Mouse (Mus musculus): ENCODE measurements at regions not wholly inside any gene's neighbourhood (a gene's known extent, or its start where the extent isn't known, plus 50 kb on each side); places are given as distances from the start of the nearest gene placed in this dataset.

DNA sequence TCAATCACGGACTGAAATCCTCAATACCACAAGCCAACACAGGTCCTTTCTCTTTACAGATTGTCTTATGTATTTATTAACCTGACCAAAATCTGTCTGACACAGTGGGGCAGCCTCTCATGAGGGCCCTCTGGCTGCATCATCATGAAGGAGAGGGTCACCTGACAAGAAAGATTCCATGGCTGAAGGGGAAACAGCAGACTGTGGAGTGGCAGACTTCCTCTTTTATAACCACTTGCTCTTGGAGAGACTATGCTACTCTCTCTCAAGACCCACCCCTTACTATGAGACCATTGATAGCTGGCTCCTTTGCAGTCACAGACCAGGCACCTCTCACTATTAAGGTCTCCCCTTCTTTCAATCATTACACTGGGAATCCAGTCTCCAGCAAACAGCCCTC is 133.1 kb downstream of the Rap2a start:
- WGBS: 93% methylated on average over 1 of the region's 1 CpGs
- ATAC-seq (replicated peaks): no peak

DNA sequence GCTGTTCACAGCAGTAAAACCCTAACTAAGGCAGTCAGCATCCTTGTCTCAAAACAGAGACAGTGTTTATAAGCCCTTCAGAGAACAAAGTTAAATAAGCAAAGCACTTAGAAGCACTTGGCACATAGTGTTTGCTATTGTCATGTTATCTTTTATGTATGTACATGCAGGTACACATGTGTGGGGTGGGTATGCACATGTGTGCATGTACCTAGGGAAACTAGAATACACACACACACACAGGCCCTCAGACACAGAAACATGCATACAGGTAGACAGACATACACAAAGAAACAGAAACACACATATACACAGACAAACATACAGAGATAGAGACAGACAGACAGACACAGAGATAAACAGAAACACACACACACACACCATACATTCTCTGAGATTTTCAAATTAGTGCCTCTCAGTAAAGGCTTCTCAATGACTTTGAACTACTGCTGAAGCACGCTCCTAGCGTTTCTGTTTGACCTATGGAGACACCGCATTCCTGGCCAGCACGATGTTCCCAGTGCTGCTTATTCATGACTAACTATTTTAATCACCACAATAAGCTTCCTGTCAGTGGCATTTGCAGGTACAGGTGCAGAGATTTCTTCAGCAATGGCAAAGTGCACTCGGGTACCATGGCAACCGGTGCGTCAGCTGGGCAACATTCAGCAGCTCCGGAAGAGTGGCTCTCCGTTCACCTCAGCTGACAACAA is 148.1 kb downstream of the Rap2a start:
- Histone ChIP-seq H3K27ac (replicated peaks) (peak overlapping the region; percentile 54), H3K4me2 (replicated peaks) (no peak overlapping the region), H3K9ac (replicated peaks) (no peak overlapping the region), H3K4me3 (no peak overlapping the region), H3K9me3 (no peaks in the 10 kb centered on the region), H3K27me3 (no peaks in the 10 kb centered on the region), H3K36me3 (no peaks in the 10 kb centered on the region), H3K4me1 (0 out of 2 replicates have a peak, but pooled peaks cover 3% of the 10 kb centered on the region)
- 53% methylated on average over 9 of the region's 9 CpGs for WGBS
- peak; percentile 66 for ATAC-seq (replicated peaks)

More for the DNA sequence above, 133.1 kb downstream of the Rap2a start:
- no peaks in the 10 kb centered on the region for H3K27me3 ChIP-seq
- H3K4me3 ChIP-seq: no peak overlapping the region
- H3K4me2 ChIP-seq (replicated peaks): no peak overlapping the region
- no peak overlapping the region for H3K9ac ChIP-seq (replicated peaks)
- H3K27ac ChIP-seq (replicated peaks): no peak overlapping the region
- H3K4me1 ChIP-seq: no peaks in the 10 kb centered on the region
- H3K9me3 ChIP-seq: no peaks in the 10 kb centered on the region
- H3K36me3 ChIP-seq: no peaks in the 10 kb centered on the region

DNA sequence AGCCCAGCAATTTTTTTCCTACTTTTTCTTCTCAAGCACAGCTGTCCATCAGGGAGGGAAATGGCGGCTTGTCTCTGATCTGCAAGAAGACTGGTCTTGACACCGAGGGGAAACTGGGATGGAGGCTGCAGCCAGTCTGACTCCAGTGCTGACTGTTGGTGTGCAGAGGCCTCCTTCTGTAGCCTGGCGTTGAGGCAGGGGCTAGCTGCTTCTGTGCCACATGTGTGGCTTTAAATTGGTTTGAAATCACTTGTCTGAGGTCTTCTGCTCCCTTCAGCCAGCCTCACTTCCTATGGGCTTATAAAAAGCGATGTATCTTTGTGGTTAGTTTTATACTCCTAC is 148.7 kb downstream of the Rap2a start:
- Histone ChIP-seq H3K4me1 (0 out of 2 replicates have a peak, but pooled peaks cover 3% of the 10 kb centered on the region), H3K9me3 (no peaks in the 10 kb centered on the region), H3K27me3 (no peaks in the 10 kb centered on the region), H3K4me2 (replicated peaks) (no peak overlapping the region), H3K36me3 (no peaks in the 10 kb centered on the region), H3K9ac (replicated peaks) (no peak overlapping the region), H3K4me3 (no peak overlapping the region), H3K27ac (replicated peaks) (peak overlapping the region; percentile 54; the same call in 1 of the 2 replicates)
- 69% methylated on average over 4 of the region's 4 CpGs for WGBS
- ATAC-seq (replicated peaks): peak; percentile 46; the same call in 1 of the 2 replicates

DNA sequence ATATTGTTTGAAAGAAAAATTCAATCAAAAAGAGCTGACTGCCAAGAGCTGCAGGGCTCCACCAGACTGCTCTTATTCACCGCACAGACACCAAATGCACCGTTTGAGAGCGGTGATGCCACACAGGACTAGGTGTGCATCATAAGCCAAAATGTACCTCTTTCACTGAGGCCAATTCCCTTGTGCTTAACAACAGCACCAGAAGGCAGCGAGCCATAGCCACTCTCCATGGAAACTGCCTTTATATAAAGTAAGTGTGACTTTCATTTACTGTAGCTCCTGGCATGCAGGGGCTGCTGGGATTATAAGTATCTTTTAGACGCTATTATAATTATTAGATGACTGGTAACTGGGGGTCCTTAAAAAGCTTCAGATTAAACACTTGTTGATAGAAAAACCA is 154.5 kb downstream of the Rap2a start:
- Histone ChIP-seq H3K9me3 (no peaks in the 10 kb centered on the region), H3K27me3 (no peaks in the 10 kb centered on the region), H3K4me2 (replicated peaks) (no peak overlapping the region), H3K9ac (replicated peaks) (no peak overlapping the region), H3K4me3 (no peak overlapping the region), H3K4me1 (no peaks in the 10 kb centered on the region), H3K27ac (replicated peaks) (no peak overlapping the region), H3K36me3 (no peaks in the 10 kb centered on the region)
- ATAC-seq (replicated peaks): no peak
- WGBS: 73% methylated on average over 5 of the region's 5 CpGs

DNA sequence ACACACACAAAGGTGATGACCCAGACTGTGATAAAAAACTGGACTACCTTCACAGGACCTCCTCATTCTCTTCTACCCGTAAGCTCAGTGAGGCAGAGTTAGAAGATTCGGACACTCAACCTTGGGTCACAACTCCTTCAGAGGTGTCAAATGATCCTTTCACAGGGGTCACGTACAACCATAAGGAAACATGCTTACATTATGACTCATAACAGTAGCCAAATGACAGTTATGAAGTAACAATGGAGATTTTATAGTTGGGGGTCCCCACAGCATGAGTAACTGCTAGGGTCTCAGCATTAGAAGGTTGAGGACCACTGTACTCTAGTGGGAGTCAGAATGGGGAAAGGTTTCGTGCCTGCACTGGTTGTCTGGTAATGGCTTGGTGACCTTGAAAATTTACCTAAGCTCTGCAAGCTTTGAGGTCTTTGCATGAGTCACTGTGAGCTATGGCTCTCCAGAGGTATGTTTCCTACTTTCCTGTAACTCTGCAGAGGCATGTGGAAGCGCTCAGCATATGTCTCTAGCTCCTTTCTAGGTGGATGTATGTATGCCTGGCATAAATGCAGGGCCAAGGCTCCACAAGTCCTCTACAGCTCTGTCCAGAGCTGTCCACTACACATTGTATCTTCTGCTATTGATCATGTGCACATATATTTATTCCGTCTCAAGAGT is 158.6 kb downstream of the Rap2a start:
- no peak overlapping the region for H3K4me3 ChIP-seq
- WGBS: 90% methylated on average over 6 of the region's 6 CpGs
- no peaks in the 10 kb centered on the region for H3K4me1 ChIP-seq
- H3K9me3 ChIP-seq: no peaks in the 10 kb centered on the region
- ATAC-seq (replicated peaks): no peak
- no peak overlapping the region for H3K9ac ChIP-seq (replicated peaks)
- H3K27ac ChIP-seq (replicated peaks): no peak overlapping the region
- no peaks in the 10 kb centered on the region for H3K36me3 ChIP-seq
- no peak overlapping the region for H3K4me2 ChIP-seq (replicated peaks)
- no peaks in the 10 kb centered on the region for H3K27me3 ChIP-seq

DNA sequence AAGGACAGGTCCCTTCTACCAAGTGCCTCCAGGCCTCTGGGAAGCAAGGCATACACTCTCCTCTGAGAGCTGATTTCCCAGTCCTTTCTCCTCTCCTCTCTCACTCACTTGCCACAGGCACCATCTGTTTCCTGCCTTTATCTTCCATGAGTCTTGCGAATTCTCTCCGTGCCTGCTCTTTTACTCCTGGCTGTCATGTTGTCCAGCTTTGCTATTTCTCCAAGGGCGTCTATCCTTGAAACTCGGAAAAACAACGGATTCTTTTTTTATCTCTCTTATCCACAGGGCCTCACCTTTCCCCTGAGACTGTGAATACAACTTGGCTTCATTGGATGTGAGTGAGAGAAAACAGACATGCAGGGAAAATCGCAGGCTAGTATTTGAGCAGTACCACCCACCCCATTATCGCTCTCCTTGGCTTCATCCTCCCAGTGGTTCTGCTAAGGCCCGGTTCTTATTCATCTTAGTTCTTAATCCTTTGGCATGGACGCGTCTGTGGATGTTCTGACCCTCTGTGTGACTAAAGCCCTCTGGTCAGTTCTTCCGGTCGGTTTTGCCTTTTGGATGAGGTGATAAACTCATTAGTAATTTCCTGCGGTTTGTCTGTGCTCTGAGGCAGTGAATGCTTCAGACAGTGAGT is 159.4 kb downstream of the Rap2a start:
- no peaks in the 10 kb centered on the region for H3K36me3 ChIP-seq
- no peak overlapping the region for H3K9ac ChIP-seq (replicated peaks)
- WGBS: 76% methylated on average over 13 of the region's 13 CpGs
- H3K4me3 ChIP-seq: no peak overlapping the region
- no peaks in the 10 kb centered on the region for H3K9me3 ChIP-seq
- no peak for ATAC-seq (replicated peaks)
- H3K27me3 ChIP-seq: no peaks in the 10 kb centered on the region
- no peak overlapping the region for H3K4me2 ChIP-seq (replicated peaks)
- H3K27ac ChIP-seq (replicated peaks): no peak overlapping the region
- no peaks in the 10 kb centered on the region for H3K4me1 ChIP-seq

DNA sequence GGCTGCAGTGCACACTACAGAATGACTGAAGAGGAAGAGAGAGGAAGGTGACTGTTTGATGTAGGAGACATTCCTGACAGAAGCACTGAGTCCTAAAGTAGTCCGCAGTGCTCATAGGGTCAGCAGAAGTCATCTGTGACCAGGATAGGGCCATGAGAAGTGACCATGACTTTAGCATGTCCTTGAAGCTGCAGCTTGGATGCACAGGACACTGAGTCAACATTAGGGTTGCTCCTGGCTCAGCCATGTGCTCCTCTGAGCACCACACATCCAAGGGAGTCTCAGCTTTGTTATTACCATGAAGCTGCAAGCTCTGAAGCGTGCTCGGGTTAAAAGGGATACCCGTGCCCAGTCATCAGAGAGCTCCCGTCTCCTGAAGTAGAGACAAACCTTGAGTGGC is 164.3 kb downstream of the Rap2a start:
- Histone ChIP-seq H3K9me3 (no peaks in the 10 kb centered on the region), H3K36me3 (no peaks in the 10 kb centered on the region), H3K27me3 (no peaks in the 10 kb centered on the region), H3K4me1 (no peaks in the 10 kb centered on the region), H3K4me3 (no peak overlapping the region), H3K27ac (replicated peaks) (no peak overlapping the region), H3K9ac (replicated peaks) (no peak overlapping the region), H3K4me2 (replicated peaks) (no peak overlapping the region)
- ATAC-seq (replicated peaks): no peak
- 87% methylated on average over 5 of the region's 5 CpGs for WGBS

DNA sequence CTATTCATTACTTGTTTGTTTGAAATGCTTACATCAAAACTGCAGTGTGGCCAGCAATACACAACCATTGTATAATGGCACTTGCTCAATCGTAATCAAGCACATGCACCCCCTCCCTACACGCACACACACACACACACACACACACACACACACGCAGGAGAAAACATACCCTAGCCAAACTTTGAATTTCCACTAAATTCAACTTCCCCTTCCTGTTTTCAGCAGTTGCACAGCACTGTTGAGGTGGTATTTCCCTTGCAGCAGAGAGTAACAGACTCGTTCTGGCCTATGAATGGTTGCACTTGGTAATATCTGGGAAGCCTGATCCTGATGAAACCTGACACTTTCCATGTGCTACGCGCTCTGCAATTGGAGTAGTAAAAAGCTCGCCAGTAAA is 173.8 kb downstream of the Rap2a start:
- Histone ChIP-seq H3K27ac (replicated peaks) (no peak overlapping the region), H3K4me2 (replicated peaks) (no peak overlapping the region), H3K4me1 (no peaks in the 10 kb centered on the region), H3K36me3 (no peaks in the 10 kb centered on the region), H3K27me3 (no peaks in the 10 kb centered on the region), H3K4me3 (no peak overlapping the region), H3K9me3 (no peaks in the 10 kb centered on the region), H3K9ac (replicated peaks) (no peak overlapping the region)
- 89% methylated on average over 7 of the region's 7 CpGs for WGBS
- ATAC-seq (replicated peaks): no peak

DNA sequence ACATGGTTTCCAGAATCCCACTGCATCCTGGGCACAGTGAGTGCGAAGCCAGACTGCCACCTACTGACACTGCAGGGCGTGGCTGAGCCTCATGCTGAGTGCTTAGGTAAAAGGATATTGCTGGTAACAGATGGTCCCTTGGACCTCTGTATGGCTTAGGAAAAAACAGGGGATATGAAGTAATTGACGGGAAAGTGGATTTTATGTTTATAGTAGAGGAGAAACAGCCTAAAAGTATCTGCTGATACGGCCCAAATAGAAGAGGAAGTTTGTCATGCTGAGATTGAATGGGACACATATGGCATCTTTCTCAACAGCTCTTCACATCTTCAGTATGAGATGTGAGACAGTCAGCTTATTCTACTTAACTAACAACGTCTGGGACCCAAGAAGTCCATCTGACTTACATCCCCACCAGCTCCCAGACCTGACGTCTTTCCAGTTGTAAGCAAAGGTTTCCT is 182.1 kb downstream of the Rap2a start:
- no peaks in the 10 kb centered on the region for H3K27me3 ChIP-seq
- no peak overlapping the region for H3K4me2 ChIP-seq (replicated peaks)
- no peak for ATAC-seq (replicated peaks)
- H3K36me3 ChIP-seq: no peaks in the 10 kb centered on the region
- H3K27ac ChIP-seq (replicated peaks): no peak overlapping the region
- H3K9me3 ChIP-seq: no peaks in the 10 kb centered on the region
- no peak overlapping the region for H3K9ac ChIP-seq (replicated peaks)
- 77% methylated on average over 6 of the region's 6 CpGs for WGBS
- H3K4me3 ChIP-seq: no peak overlapping the region
- no peaks in the 10 kb centered on the region for H3K4me1 ChIP-seq

DNA sequence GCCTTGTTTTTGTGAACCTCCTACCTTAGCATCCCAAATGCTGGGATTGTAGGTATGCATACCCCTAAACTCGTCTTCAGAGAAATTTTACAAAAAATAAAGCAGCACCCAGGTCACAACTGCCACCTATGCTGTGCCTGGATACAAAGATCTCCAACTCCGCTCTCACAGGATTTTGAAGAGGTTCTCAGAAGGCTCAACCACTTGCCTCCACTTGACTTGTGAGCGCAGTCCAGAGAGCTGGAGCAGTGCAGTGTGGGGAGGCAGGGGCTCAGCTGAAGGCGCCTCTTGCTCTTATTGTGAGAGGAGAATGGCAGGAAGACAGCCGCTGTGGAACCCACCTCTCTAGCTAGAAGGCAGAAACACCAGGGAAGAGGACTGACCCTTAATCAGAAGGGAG is 182.9 kb downstream of the Rap2a start:
- Histone ChIP-seq H3K9ac (replicated peaks) (no peak overlapping the region), H3K9me3 (no peaks in the 10 kb centered on the region), H3K36me3 (no peaks in the 10 kb centered on the region), H3K4me3 (no peak overlapping the region), H3K4me2 (replicated peaks) (no peak overlapping the region), H3K27ac (replicated peaks) (no peak overlapping the region), H3K4me1 (no peaks in the 10 kb centered on the region), H3K27me3 (no peaks in the 10 kb centered on the region)
- 78% methylated on average over 5 of the region's 5 CpGs for WGBS
- ATAC-seq (replicated peaks): no peak

DNA sequence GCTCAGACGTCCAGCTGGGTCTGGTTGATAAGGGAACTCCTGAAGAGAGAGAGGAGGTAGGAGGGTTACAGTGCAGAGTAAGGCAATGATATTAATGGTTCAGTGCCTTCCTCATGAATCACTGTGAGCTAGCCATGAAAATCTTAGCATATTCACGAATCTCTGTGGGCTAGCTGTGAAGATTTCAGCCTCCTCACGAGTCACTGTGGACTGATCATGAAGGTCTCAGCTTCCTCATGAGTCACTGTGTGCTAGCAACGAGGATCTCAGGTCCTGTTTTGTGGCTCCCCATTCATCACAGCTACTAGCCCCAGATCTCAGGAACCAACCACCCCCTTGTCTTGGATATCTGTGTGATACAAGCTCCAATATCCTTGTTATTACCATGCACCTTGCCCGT is 191.4 kb downstream of the Rap2a start:
- no peak overlapping the region for H3K27ac ChIP-seq (replicated peaks)
- no peaks in the 10 kb centered on the region for H3K27me3 ChIP-seq
- WGBS: 88% methylated on average over 5 of the region's 5 CpGs
- no peak overlapping the region for H3K4me2 ChIP-seq (replicated peaks)
- no peaks in the 10 kb centered on the region for H3K36me3 ChIP-seq
- no peak overlapping the region for H3K4me3 ChIP-seq
- no peaks in the 10 kb centered on the region for H3K9me3 ChIP-seq
- no peak overlapping the region for H3K9ac ChIP-seq (replicated peaks)
- H3K4me1 ChIP-seq: no peaks in the 10 kb centered on the region
- ATAC-seq (replicated peaks): no peak

DNA sequence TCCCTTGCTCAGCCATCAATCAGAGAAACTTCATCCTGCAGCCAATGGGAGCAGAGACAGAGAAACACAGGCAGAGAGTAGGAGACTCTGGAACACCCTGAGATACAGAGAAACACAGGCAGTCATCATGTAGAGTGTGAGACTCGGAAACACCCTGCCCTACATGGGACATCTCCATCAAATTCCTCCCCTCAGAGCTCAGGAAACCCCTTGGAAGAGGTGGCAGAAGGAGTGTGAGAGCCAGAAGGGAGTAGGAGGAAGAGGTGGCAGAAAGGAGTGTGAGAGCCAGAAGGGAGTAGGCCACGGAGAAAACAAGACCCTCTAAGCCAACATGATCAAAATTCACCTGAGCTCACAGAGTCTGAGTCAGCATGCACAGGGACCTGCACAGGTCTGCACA is 197.5 kb downstream of the Rap2a start:
- Histone ChIP-seq H3K9ac (replicated peaks) (no peak overlapping the region), H3K4me3 (no peak overlapping the region), H3K36me3 (no peaks in the 10 kb centered on the region), H3K9me3 (no peaks in the 10 kb centered on the region), H3K27ac (replicated peaks) (no peak overlapping the region), H3K4me1 (no peaks in the 10 kb centered on the region), H3K4me2 (replicated peaks) (no peak overlapping the region), H3K27me3 (no peaks in the 10 kb centered on the region)
- 80% methylated on average over 2 of the region's 2 CpGs for whole genome bisulfite sequencing
- ATAC-seq (replicated peaks): no peak
